Mouse (Mus musculus): ENCODE results near the gene Rbfox1.

DNA sequence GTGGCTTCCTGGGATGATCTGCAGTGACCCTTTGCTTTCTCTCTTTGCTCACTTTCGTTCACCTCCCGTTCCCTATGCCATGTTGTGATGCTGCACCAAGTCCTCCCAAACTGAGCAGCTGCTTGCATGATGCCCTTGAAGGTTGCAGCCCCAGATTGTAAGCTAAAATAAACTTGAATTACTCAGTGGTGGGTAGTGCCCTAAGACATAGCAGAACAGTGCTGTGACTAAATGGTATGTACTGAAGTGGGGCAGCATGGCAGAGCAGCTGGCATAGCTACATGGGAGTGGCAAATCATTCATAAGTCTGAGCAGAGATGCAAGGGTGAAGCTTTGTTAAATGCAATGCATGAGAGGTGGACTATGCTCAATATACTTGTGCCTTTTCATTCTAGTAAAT is 307.2 kb downstream of the Rbfox1 start:
- TF ChIP-seq CTCF (IDR thresholded peaks at IDR 0.05; ENCODE audit: borderline replicate concordance, extremely low read depth, insufficient read depth, insufficient read length) (no peak), POLR2A (IDR thresholded peaks at IDR 0.05; ENCODE audit: borderline replicate concordance, extremely low read depth, insufficient read depth, insufficient read length, poor library complexity, severe bottlenecking) (no peak)

All from brain, embryonic 14.5 days (tissue).